8 mouse cellular contexts compared by ENCODE assay signal in genomic region chr10:50698836-50699433, GRCm38 (mm10).
DNase-seq lines count a peak whose midpoint lies in the region; ATAC-seq and TF ChIP-seq lines count a peak whose summit lies in the region.

No protein-coding gene starts in this region.

- TF ChIP-seq EP300 in MEL (IDR thresholded peaks at IDR 0.05; ENCODE audit: low read depth in 1 of 2, low read length in 2 of 2) = no peak

- TF ChIP-seq POLR2A in MEL (IDR thresholded peaks at IDR 0.05; ENCODE audit: control insufficient read depth in 1 of 2, insufficient read depth in 1 of 2, low read depth in 1 of 2, low read length in 2 of 2, poor library complexity in 1 of 2) = no peak

- H3K36me3 ChIP-seq in kidney, embryonic 16.5 days (ENCODE audit: insufficient read depth, low read length) = no peaks in the 10 kb centered on the region
- H3K36me3 ChIP-seq in MEL (ENCODE audit: control insufficient read depth in 1 of 2, insufficient read depth in 2 of 2, low read length in 2 of 2) = peaks cover 8 to 15% of the 10 kb centered on the region in 2 experiments
- peaks cover 2% of the 10 kb centered on the region; the same call in 1 of the 2 replicates for H3K36me3 ChIP-seq in midbrain, embryonic 14.5 days (ENCODE audit: control insufficient read depth, insufficient read depth, low read length)

- peak; percentile 42; the same call in 1 of the 2 replicates for ATAC-seq in kidney, embryonic 16.5 days (ENCODE audit: low FRiP score, low TSS enrichment)
- ATAC-seq in midbrain, embryonic 14.5 days (ENCODE audit: low FRiP score, low TSS enrichment) = no peak

- no peak for DNase-seq in kidney, postnatal 10 days
- DNase-seq in MEL (ENCODE audit: low read depth, low spot score) = peak; percentile 69
- DNase-seq in embryo, embryonic 9.5 days (ENCODE audit: extremely low spot score) = peak; percentile 10
- DNase-seq in midbrain, embryonic 14.5 days = peak; percentile 76
- DNase-seq in ovary, adult 18-20 months (ENCODE audit: low spot score) = no peak
- DNase-seq in adrenal gland, postnatal 4 days (ENCODE audit: low spot score in 2 of 2) = no peak
- no peak for DNase-seq in urinary bladder, postnatal 36 days (ENCODE audit: low spot score in 2 of 2)

- TF ChIP-seq RAD21 in MEL (IDR thresholded peaks at IDR 0.05; ENCODE audit: low read depth, low read length) = peak; percentile 70

- no peak overlapping the region for H3K4me2 ChIP-seq in kidney, embryonic 16.5 days (replicated peaks; ENCODE audit: low read depth, low read length)
- no peak overlapping the region for H3K4me2 ChIP-seq in midbrain, embryonic 14.5 days (ENCODE audit: low read length)

- TF ChIP-seq CTCF in MEL (IDR thresholded peaks at IDR 0.05 in 2 of 3, conservative IDR thresholded peaks at IDR 0.05 in 1 of 3; ENCODE audit: control insufficient read depth in 1 of 3, insufficient read depth in 1 of 3, low read depth in 2 of 3, low read length in 3 of 3, poor library complexity in 1 of 3, severe bottlenecking in 1 of 3) = peak in 2 of 3 experiments; percentile 19 to 62; a peak in 3 of 6 replicates

- H3K27me3 ChIP-seq in kidney, embryonic 16.5 days (ENCODE audit: insufficient read depth, low read length) = no peaks in the 10 kb centered on the region
- H3K27me3 ChIP-seq in MEL (ENCODE audit: control insufficient read depth in 1 of 2, insufficient read depth in 2 of 2, low read length in 2 of 2) = no peaks in the 10 kb centered on the region
- H3K27me3 ChIP-seq in midbrain, embryonic 14.5 days (ENCODE audit: control insufficient read depth, insufficient read depth, low read length) = no peaks in the 10 kb centered on the region

- H3K79me2 ChIP-seq in MEL (ENCODE audit: control insufficient read depth, insufficient read depth, low read length, poor library complexity) = no peaks in the 10 kb centered on the region

- H3K27ac ChIP-seq in kidney, embryonic 16.5 days (ENCODE audit: low read length) = no peak overlapping the region
- no peak overlapping the region for H3K27ac ChIP-seq in MEL (ENCODE audit: control insufficient read depth, low read depth, low read length)
- no peak overlapping the region for H3K27ac ChIP-seq in midbrain, embryonic 14.5 days (replicated peaks; ENCODE audit: low read depth, low read length)

- H3K4me3 ChIP-seq in kidney, embryonic 16.5 days (ENCODE audit: low read length) = no peak overlapping the region
- H3K4me3 ChIP-seq in MEL (ENCODE audit: control insufficient read depth in 1 of 2, insufficient read depth in 1 of 2, low read depth in 2 of 2, low read length in 2 of 2) = no peak overlapping the region
- no peak overlapping the region for H3K4me3 ChIP-seq in midbrain, embryonic 14.5 days (replicated peaks; ENCODE audit: low read depth, low read length)

- no peaks in the 10 kb centered on the region for H3K9me3 ChIP-seq in kidney, embryonic 16.5 days (ENCODE audit: low read length)
- H3K9me3 ChIP-seq in MEL (replicated peaks; ENCODE audit: insufficient read depth, low read length) = no peaks in the 10 kb centered on the region
- no peaks in the 10 kb centered on the region for H3K9me3 ChIP-seq in midbrain, embryonic 14.5 days (ENCODE audit: control insufficient read depth, low read length)

- H3K9ac ChIP-seq in kidney, embryonic 16.5 days (replicated peaks; ENCODE audit: low read length) = no peak overlapping the region
- H3K9ac ChIP-seq in MEL (ENCODE audit: control insufficient read depth, low read depth, low read length, poor library complexity, severe bottlenecking) = no peak overlapping the region
- H3K9ac ChIP-seq in midbrain, embryonic 14.5 days (replicated peaks; ENCODE audit: low read length) = no peak overlapping the region

- no peaks in the 10 kb centered on the region for H3K4me1 ChIP-seq in kidney, embryonic 16.5 days (ENCODE audit: insufficient read depth, low read length)
- peaks cover 8 to 12% of the 10 kb centered on the region in 2 experiments for H3K4me1 ChIP-seq in MEL (ENCODE audit: control insufficient read depth in 1 of 2, insufficient read depth in 2 of 2, low read length in 2 of 2)
- H3K4me1 ChIP-seq in midbrain, embryonic 14.5 days (ENCODE audit: control insufficient read depth, insufficient read depth, low read length) = no peaks in the 10 kb centered on the region

- 55% methylated on average over 4 of the region's 4 CpGs for WGBS in kidney, embryonic 16.5 days
- 62% methylated on average over 4 of the region's 4 CpGs for WGBS in midbrain, embryonic 14.5 days

TF ChIP-seq in MEL, 35 proteins besides CTCF, POLR2A, EP300 and RAD21:
- TF ChIP-seq TBP (IDR thresholded peaks at IDR 0.05; ENCODE audit: low read depth, low read length) = no peak
- TF ChIP-seq NRF1 (IDR thresholded peaks at IDR 0.05; ENCODE audit: insufficient read depth, low read depth, low read length, poor library complexity, severe bottlenecking) = no peak
- TF ChIP-seq SMC3 (IDR thresholded peaks at IDR 0.05; ENCODE audit: low read depth, low read length) = peak; percentile 52
- TF ChIP-seq ZC3H11A (IDR thresholded peaks at IDR 0.05; ENCODE audit: low read depth, low read length) = peak; percentile 32; the same call in 1 of the 2 replicates

Comparison
In these comparisons a context has a peak if more than half of its experiments do, and no peak if none do; other contexts are left out.
1. DNase-seq: peak in MEL (single experiment), embryo, embryonic 9.5 days (single experiment) and midbrain, embryonic 14.5 days (single experiment); none in kidney, postnatal 10 days (single experiment), ovary, adult 18-20 months (single experiment), adrenal gland, postnatal 4 days (0 of 2) and urinary bladder, postnatal 36 days (0 of 2).